Mouse (Mus musculus): ENCODE results near the gene Bid. TPM values are rescaled to one million over a fixed set of nuclear protein-coding genes. Genes with fewer than 3 reads are reported as not detected.

Bid gene
- polyA plus RNA-seq, 1 experiment from 2014 or later = 29.6 TPM

DNA sequence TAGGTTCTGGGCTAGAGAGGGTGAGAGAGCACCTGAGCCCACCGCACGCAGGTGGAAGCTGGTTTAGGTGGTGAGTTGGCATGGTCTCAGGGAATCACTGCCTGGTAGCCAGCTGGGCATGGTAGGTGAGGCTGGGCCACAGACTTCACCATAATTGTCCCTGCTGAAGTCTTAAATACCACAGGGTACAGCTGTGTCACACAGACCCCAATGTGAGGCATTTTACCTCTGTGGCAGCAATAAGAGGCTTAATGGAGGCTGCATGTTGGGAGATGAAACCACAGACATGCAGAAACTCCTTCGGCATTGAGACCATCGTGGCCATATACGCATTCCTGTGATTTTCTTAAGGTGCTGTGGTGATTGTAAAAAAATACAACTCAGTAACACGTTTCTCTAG lies 35.8 kb upstream of the Bid start:
- no peak overlapping the region for H3K9ac ChIP-seq (replicated peaks; ENCODE audit: low read depth, low read length)
- H3K27ac ChIP-seq (ENCODE audit: low read length) = no peak overlapping the region
- no peaks in the 10 kb centered on the region for H3K9me3 ChIP-seq (ENCODE audit: control insufficient read depth, low read length)
- ATAC-seq = no peak
- 92% methylated on average over 6 of the region's 6 CpGs for WGBS
- no peaks in the 10 kb centered on the region for H3K4me1 ChIP-seq (replicated peaks; ENCODE audit: control insufficient read depth, insufficient read depth, low read length)
- peaks cover 15% of the 10 kb centered on the region for H3K36me3 ChIP-seq (ENCODE audit: control insufficient read depth, insufficient read depth)
- H3K4me3 ChIP-seq (replicated peaks; ENCODE audit: low read length) = no peak overlapping the region
- H3K27me3 ChIP-seq (replicated peaks; ENCODE audit: control insufficient read depth, insufficient read depth, low read length) = no peaks in the 10 kb centered on the region
- H3K4me2 ChIP-seq (ENCODE audit: low read length) = no peak overlapping the region

DNA sequence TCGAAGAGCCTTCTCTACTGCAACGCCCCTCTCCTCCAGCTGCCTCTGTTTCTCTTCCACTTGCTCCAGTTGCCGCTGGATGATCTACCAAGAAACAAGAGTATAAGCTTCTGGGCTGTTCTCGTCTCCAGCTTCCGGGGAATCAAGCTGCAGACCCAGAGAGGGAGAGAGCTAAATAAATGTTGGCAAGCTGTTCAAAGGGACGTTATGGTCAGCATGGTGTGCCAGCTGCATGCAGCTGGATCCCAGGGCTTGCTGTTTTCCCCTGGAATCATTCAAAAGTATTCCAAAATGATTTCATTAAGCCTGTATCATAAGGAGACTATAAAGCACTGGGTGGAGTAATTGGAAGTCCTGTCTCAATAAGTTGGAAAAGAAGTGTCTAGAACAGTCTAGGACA lies 34.7 kb upstream of the Bid start:
- no peak overlapping the region for H3K9ac ChIP-seq (replicated peaks; ENCODE audit: low read depth, low read length)
- H3K36me3 ChIP-seq (ENCODE audit: control insufficient read depth, insufficient read depth) = peaks cover 14% of the 10 kb centered on the region
- no peaks in the 10 kb centered on the region for H3K27me3 ChIP-seq (replicated peaks; ENCODE audit: control insufficient read depth, insufficient read depth, low read length)
- H3K9me3 ChIP-seq (ENCODE audit: control insufficient read depth, low read length) = no peaks in the 10 kb centered on the region
- H3K27ac ChIP-seq (ENCODE audit: low read length) = no peak overlapping the region
- ATAC-seq = no peak
- H3K4me2 ChIP-seq (ENCODE audit: low read length) = no peak overlapping the region
- no peak overlapping the region for H3K4me3 ChIP-seq (replicated peaks; ENCODE audit: low read length)
- WGBS = 90% methylated on average over 6 of the region's 6 CpGs
- H3K4me1 ChIP-seq (replicated peaks; ENCODE audit: control insufficient read depth, insufficient read depth, low read length) = no peaks in the 10 kb centered on the region

DNA sequence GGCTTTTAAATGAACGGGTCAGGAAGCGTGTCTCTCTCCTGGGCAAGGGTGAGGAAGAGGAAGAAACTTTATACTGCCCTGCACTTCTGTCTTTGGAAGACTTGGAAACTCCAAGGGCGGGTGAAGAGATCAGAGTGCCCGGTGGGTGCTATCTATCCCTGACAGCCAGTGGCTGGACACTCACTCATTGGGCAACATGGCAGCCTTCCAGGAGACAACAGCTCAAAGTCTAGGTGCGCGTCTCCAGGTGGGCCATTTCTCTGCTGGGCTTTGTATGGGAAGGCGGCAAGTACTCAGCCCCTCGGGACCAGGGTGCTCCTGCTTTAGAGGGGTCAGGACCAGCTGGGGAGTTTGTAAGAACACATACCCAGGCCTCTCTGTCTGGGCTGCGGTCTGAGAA lies 28.9 kb upstream of the Bid start:
- H3K27ac ChIP-seq (ENCODE audit: low read length) = no peak overlapping the region
- 94% methylated on average over 9 of the region's 9 CpGs for WGBS
- ATAC-seq = no peak
- no peak overlapping the region for H3K4me2 ChIP-seq (ENCODE audit: low read length)
- H3K9ac ChIP-seq (replicated peaks; ENCODE audit: low read depth, low read length) = no peak overlapping the region
- no peak overlapping the region for H3K4me3 ChIP-seq (replicated peaks; ENCODE audit: low read length)
- H3K27me3 ChIP-seq (replicated peaks; ENCODE audit: control insufficient read depth, insufficient read depth, low read length) = no peaks in the 10 kb centered on the region
- no peaks in the 10 kb centered on the region for H3K4me1 ChIP-seq (replicated peaks; ENCODE audit: control insufficient read depth, insufficient read depth, low read length)
- H3K9me3 ChIP-seq (ENCODE audit: control insufficient read depth, low read length) = no peaks in the 10 kb centered on the region
- peaks cover 12% of the 10 kb centered on the region; the same call in 1 of the 2 replicates for H3K36me3 ChIP-seq (ENCODE audit: control insufficient read depth, insufficient read depth)

DNA sequence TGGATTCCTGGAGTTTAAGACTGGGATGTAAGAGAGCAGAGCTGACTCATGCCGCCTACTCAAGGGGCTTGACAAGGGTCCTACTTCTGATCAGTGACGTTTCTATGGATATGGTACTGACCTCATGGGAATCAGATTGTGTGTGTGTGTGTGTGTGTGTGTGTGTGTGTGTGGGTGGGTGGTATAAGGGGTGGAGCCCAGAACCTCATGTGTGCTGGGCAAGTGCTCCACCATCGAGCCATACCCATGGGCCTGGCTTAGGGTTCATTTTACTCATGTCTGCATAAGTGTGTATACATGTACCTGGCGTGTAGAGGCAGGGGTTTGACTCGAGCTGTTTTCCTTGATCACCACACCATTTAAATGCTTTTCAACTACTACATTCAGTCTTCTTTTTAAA lies 27.3 kb upstream of the Bid start:
- no peak for ATAC-seq
- 87% methylated on average over 5 of the region's 5 CpGs for WGBS
- Histone ChIP-seq H3K27ac (ENCODE audit: low read length) (no peak overlapping the region), H3K4me2 (ENCODE audit: low read length) (no peak overlapping the region), H3K4me3 (replicated peaks; ENCODE audit: low read length) (no peak overlapping the region), H3K27me3 (replicated peaks; ENCODE audit: control insufficient read depth, insufficient read depth, low read length) (no peaks in the 10 kb centered on the region), H3K4me1 (replicated peaks; ENCODE audit: control insufficient read depth, insufficient read depth, low read length) (no peaks in the 10 kb centered on the region), H3K9ac (replicated peaks; ENCODE audit: low read depth, low read length) (no peak overlapping the region), H3K36me3 (ENCODE audit: control insufficient read depth, insufficient read depth) (peaks cover 4% of the 10 kb centered on the region; the same call in 1 of the 2 replicates), H3K9me3 (ENCODE audit: control insufficient read depth, low read length) (no peaks in the 10 kb centered on the region)

DNA sequence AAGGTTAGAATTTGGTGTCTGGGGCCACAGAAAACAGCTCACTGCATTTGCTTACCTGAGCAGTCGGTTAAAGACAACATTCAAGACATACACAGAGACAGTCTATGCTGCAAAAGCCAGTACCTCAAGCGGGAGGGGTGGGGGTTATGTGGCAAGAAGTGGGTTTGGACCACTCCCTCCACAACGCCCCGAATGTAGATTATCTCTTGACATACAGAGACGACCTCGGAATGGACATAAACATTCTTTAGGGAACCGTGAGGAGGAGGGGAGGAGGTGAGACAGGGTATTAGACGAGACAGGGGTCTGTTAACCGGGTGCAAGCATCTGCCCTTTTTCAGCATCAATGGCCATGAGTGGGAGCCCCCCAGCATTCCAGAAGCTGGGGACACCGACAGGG lies 26.9 kb upstream of the Bid start:
- Histone ChIP-seq H3K4me3 (replicated peaks; ENCODE audit: low read length) (no peak overlapping the region), H3K27me3 (replicated peaks; ENCODE audit: control insufficient read depth, insufficient read depth, low read length) (no peaks in the 10 kb centered on the region), H3K9ac (replicated peaks; ENCODE audit: low read depth, low read length) (no peak overlapping the region), H3K9me3 (ENCODE audit: control insufficient read depth, low read length) (no peaks in the 10 kb centered on the region), H3K4me2 (ENCODE audit: low read length) (no peak overlapping the region), H3K4me1 (replicated peaks; ENCODE audit: control insufficient read depth, insufficient read depth, low read length) (no peaks in the 10 kb centered on the region), H3K27ac (ENCODE audit: low read length) (no peak overlapping the region), H3K36me3 (ENCODE audit: control insufficient read depth, insufficient read depth) (0 out of 2 replicates have a peak, but pooled peaks cover 3% of the 10 kb centered on the region)
- WGBS = 87% methylated on average over 10 of the region's 10 CpGs
- no peak for ATAC-seq

DNA sequence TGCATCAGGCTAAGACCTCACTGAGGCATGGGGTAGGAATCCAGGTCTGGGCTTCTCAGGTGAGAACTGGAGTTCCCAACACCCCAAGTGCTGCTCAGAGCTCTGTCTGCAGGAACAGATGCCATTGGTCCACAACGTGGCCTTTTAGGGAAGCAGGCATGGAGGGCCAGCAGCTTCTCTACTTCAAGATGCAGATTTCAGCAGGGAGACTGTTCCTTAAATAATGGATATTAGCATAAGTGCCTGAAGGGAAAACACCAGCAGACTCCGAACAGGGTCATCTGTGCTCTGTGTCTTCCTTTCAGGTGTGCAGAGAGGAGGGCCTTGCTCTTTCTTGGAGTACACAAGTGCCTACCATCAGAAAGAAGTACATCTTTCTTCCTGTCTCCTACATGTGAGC lies 26.4 kb upstream of the Bid start:
- H3K9ac ChIP-seq (replicated peaks; ENCODE audit: low read depth, low read length) = no peak overlapping the region
- H3K4me1 ChIP-seq (replicated peaks; ENCODE audit: control insufficient read depth, insufficient read depth, low read length) = no peaks in the 10 kb centered on the region
- no peak overlapping the region for H3K4me3 ChIP-seq (replicated peaks; ENCODE audit: low read length)
- H3K27ac ChIP-seq (ENCODE audit: low read length) = no peak overlapping the region
- H3K27me3 ChIP-seq (replicated peaks; ENCODE audit: control insufficient read depth, insufficient read depth, low read length) = no peaks in the 10 kb centered on the region
- no peak for ATAC-seq
- H3K36me3 ChIP-seq (ENCODE audit: control insufficient read depth, insufficient read depth) = 0 out of 2 replicates have a peak, but pooled peaks cover 3% of the 10 kb centered on the region
- no peaks in the 10 kb centered on the region for H3K9me3 ChIP-seq (ENCODE audit: control insufficient read depth, low read length)
- WGBS = 74% methylated on average over 2 of the region's 2 CpGs
- H3K4me2 ChIP-seq (ENCODE audit: low read length) = no peak overlapping the region

DNA sequence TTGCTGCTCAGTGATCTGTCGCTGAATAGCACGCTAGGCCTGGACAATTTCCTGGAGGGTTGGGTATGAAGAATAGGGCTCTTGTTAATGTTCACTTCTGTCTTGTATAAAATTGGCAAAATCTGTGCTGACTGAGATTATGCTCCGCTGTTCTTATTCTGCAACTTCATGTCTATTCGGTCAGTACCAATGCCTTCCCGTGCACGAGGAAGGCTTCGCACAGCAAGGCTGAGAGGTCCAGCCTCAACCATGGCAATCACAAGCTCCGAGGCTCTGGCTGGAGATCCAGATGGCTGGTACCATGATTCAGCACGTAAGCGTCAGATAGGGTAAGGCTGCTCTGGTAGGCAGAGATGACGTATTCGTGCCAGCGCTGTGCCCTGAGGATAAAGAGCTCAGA lies 24.9 kb upstream of the Bid start:
- Histone ChIP-seq H3K4me1 (replicated peaks; ENCODE audit: control insufficient read depth, insufficient read depth, low read length) (no peaks in the 10 kb centered on the region), H3K9ac (replicated peaks; ENCODE audit: low read depth, low read length) (no peak overlapping the region), H3K27ac (ENCODE audit: low read length) (no peak overlapping the region), H3K4me3 (replicated peaks; ENCODE audit: low read length) (no peak overlapping the region), H3K4me2 (ENCODE audit: low read length) (no peak overlapping the region), H3K36me3 (ENCODE audit: control insufficient read depth, insufficient read depth) (0 out of 2 replicates have a peak, but pooled peaks cover 3% of the 10 kb centered on the region), H3K9me3 (ENCODE audit: control insufficient read depth, low read length) (no peaks in the 10 kb centered on the region), H3K27me3 (replicated peaks; ENCODE audit: control insufficient read depth, insufficient read depth, low read length) (no peaks in the 10 kb centered on the region)
- ATAC-seq = no peak
- WGBS = 86% methylated on average over 13 of the region's 13 CpGs

DNA sequence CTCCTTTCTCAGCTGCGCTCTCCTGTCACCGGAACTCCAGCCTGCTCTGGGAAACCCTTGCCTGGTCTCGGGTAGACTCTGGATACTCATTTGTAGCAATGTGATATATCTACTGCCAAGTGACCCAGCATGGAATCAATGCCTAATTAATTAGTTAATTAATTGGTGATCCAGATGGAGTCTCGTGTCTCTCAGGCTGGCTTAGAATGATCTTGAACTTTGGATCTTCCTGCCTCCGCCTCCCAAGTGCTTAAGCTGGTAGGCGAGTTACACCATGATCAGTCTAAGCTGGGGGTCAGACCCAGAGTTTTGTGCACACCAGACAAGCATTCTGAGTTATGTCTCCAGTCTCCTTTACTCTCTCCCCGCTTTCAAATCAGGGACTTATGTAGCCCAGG lies 24.4 kb upstream of the Bid start:
- Histone ChIP-seq H3K4me2 (ENCODE audit: low read length) (no peak overlapping the region), H3K9me3 (ENCODE audit: control insufficient read depth, low read length) (no peaks in the 10 kb centered on the region), H3K27me3 (replicated peaks; ENCODE audit: control insufficient read depth, insufficient read depth, low read length) (no peaks in the 10 kb centered on the region), H3K4me1 (replicated peaks; ENCODE audit: control insufficient read depth, insufficient read depth, low read length) (no peaks in the 10 kb centered on the region), H3K36me3 (ENCODE audit: control insufficient read depth, insufficient read depth) (0 out of 2 replicates have a peak, but pooled peaks cover 3% of the 10 kb centered on the region), H3K9ac (replicated peaks; ENCODE audit: low read depth, low read length) (no peak overlapping the region), H3K27ac (ENCODE audit: low read length) (no peak overlapping the region), H3K4me3 (replicated peaks; ENCODE audit: low read length) (no peak overlapping the region)
- ATAC-seq = no peak
- WGBS = 68% methylated on average over 7 of the region's 7 CpGs

DNA sequence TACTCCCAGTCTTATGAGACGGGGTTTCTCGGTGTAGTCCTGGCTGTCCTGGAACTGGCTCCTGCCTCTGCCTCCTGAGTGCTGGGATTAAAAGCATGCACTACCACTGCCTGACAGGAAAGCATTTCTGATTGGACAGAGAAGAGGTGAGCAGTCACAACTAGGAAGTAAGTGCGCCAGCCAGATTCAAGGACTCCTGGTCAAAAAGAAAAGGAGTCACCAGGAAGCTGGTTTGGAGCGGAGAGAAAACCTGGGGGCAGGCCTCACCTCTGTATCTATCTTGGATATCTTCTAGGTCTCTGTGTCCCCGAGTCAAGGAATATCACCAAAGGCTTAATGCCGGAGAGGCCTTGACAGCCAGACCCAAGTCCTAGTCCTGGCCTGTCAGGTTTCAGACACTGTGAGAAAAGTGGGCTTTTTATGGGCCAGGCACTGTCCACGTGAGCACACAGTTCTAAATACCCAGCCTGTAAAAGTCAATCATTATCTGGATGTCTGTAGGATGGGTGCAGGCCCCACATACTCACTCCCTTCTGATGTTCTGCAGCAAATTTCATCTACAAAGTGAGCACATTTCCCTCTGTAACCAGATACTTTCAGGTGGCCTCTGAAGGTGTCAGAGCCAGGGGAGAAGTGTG lies 23.9 kb upstream of the Bid start:
- no peaks in the 10 kb centered on the region for H3K9me3 ChIP-seq (ENCODE audit: control insufficient read depth, low read length)
- H3K4me2 ChIP-seq (ENCODE audit: low read length) = no peak overlapping the region
- no peak overlapping the region for H3K9ac ChIP-seq (replicated peaks; ENCODE audit: low read depth, low read length)
- no peak for ATAC-seq
- H3K27me3 ChIP-seq (replicated peaks; ENCODE audit: control insufficient read depth, insufficient read depth, low read length) = no peaks in the 10 kb centered on the region
- H3K4me3 ChIP-seq (replicated peaks; ENCODE audit: low read length) = no peak overlapping the region
- H3K27ac ChIP-seq (ENCODE audit: low read length) = no peak overlapping the region
- 0 out of 2 replicates have a peak, but pooled peaks cover 3% of the 10 kb centered on the region for H3K36me3 ChIP-seq (ENCODE audit: control insufficient read depth, insufficient read depth)
- H3K4me1 ChIP-seq (replicated peaks; ENCODE audit: control insufficient read depth, insufficient read depth, low read length) = no peaks in the 10 kb centered on the region
- 87% methylated on average over 7 of the region's 7 CpGs for WGBS

DNA sequence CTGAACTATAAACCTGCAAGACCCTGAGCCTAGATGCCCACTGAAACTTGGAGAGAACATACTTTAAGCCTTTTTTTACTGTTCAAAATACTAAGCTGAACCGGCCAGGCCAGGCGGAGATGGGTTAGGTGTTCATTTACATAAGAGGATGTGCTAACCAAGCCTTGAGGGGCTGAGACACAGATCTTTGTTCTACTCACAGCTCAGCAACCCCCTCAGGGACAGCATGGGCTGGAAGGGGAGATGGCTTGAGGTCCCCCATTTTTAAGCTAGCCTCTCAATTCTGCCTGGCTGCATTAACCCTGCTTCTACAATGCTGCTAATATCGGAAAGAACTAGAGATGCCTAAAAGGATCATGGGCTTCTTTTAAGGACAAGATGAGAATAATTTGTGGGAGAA lies 23.1 kb upstream of the Bid start:
- Histone ChIP-seq H3K36me3 (ENCODE audit: control insufficient read depth, insufficient read depth) (no peaks in the 10 kb centered on the region), H3K9me3 (ENCODE audit: control insufficient read depth, low read length) (no peaks in the 10 kb centered on the region), H3K27me3 (replicated peaks; ENCODE audit: control insufficient read depth, insufficient read depth, low read length) (no peaks in the 10 kb centered on the region), H3K4me1 (replicated peaks; ENCODE audit: control insufficient read depth, insufficient read depth, low read length) (no peaks in the 10 kb centered on the region), H3K4me2 (ENCODE audit: low read length) (no peak overlapping the region), H3K27ac (ENCODE audit: low read length) (no peak overlapping the region), H3K4me3 (replicated peaks; ENCODE audit: low read length) (no peak overlapping the region), H3K9ac (replicated peaks; ENCODE audit: low read depth, low read length) (no peak overlapping the region)
- no peak for ATAC-seq
- WGBS = 83% methylated on average over 3 of the region's 3 CpGs

Measured in forebrain, embryonic 16.5 days (tissue).